Mouse (Mus musculus) thymus, postnatal 10 days (tissue): Measurements from ENCODE around the gene Snx18.

Experiments used
- DNase-seq, 2 experiments: peaks; one replicate each; pipeline ENCODE4 v3.0.0; 2021; ENCODE audit warnings: low spot score in 2 of 2

Snx18 gene

GRCm38 (mm10) chr13:113597616-113598015 is 20.7 kb downstream of the Snx18 start:
- DNase-seq, result no peak

GRCm38 (mm10) chr13:113596821-113597541 is 21.4 kb downstream of the Snx18 start:
- no peak for DNase-seq

- DNase-seq, result no peak
These were observed 22.4 kb downstream of the Snx18 start for GRCm38 (mm10) chr13:113595987-113596386.

GRCm38 (mm10) chr13:113595219-113595618 is 23.1 kb downstream of the Snx18 start:
- no peak for DNase-seq

- DNase-seq, result no peak
These were observed 24.0 kb downstream of the Snx18 start for GRCm38 (mm10) chr13:113594361-113594760.

- DNase-seq, result no peak
These were observed 24.7 kb downstream of the Snx18 start for GRCm38 (mm10) chr13:113593711-113594110.

GRCm38 (mm10) chr13:113592703-113593200 is 25.6 kb downstream of the Snx18 start:
- DNase-seq, result no peak

GRCm38 (mm10) chr13:113591336-113591735 is 27.0 kb downstream of the Snx18 start:
- no peak for DNase-seq

GRCm38 (mm10) chr13:113590216-113590615 is 28.1 kb downstream of the Snx18 start:
- no peak for DNase-seq

- no peak for DNase-seq
These were observed 28.9 kb downstream of the Snx18 start for GRCm38 (mm10) chr13:113589499-113589898.

GRCm38 (mm10) chr13:113587200-113587936 is 31.0 kb downstream of the Snx18 start:
- DNase-seq, result no peak

- DNase-seq, result no peak
These were observed 32.8 kb downstream of the Snx18 start for GRCm38 (mm10) chr13:113585606-113586005.

- DNase-seq, result no peak
These were observed 33.9 kb downstream of the Snx18 start for GRCm38 (mm10) chr13:113584431-113584830.

GRCm38 (mm10) chr13:113583563-113583962 is 34.8 kb downstream of the Snx18 start:
- DNase-seq, result no peak

GRCm38 (mm10) chr13:113582024-113582423 is 36.3 kb downstream of the Snx18 start:
- no peak for DNase-seq

- DNase-seq, result no peak
These were observed 36.9 kb downstream of the Snx18 start for GRCm38 (mm10) chr13:113581436-113581835.

- no peak for DNase-seq
These were observed 38.0 kb downstream of the Snx18 start for GRCm38 (mm10) chr13:113580400-113580790.

- DNase-seq, result peak; percentile 44 to 50
These were observed 38.5 kb downstream of the Snx18 start for GRCm38 (mm10) chr13:113579788-113580399.

- DNase-seq, result peak; percentile 81 to 84
These were observed 44.1 kb downstream of the Snx18 start for GRCm38 (mm10) chr13:113574232-113574631.

GRCm38 (mm10) chr13:113573377-113573776 is 45.0 kb downstream of the Snx18 start:
- no peak for DNase-seq

- DNase-seq, result no peak
These were observed 46.2 kb downstream of the Snx18 start for GRCm38 (mm10) chr13:113572046-113572686.

GRCm38 (mm10) chr13:113569526-113569925 is 48.8 kb downstream of the Snx18 start:
- no peak for DNase-seq
